Mouse (Mus musculus): ENCODE measurements around the gene Bard1. TPM values are rescaled to one million over a fixed set of nuclear protein-coding genes. Genes with fewer than 3 reads are reported as not detected.
A peak's percentile ranks its signal among the peaks of the same experiment; 100 is the strongest.

Bard1 gene
- polyA plus RNA-seq, 1 experiment from 2014 or later: 2.9 TPM

- Histone ChIP-seq H3K4me1 (ENCODE audit: control insufficient read depth, insufficient read depth, low read length) (no peaks in the 10 kb centered on the region), H3K9me3 (replicated peaks; ENCODE audit: control insufficient read depth, low read length) (no peaks in the 10 kb centered on the region), H3K9ac (replicated peaks; ENCODE audit: low read length) (peak overlapping the region; percentile 79; the same call in 1 of the 2 replicates), H3K27ac (replicated peaks; ENCODE audit: low read depth, low read length) (peak overlapping the region; percentile 73), H3K36me3 (replicated peaks; ENCODE audit: control insufficient read depth, insufficient read depth, low read depth, low read length) (no peaks in the 10 kb centered on the region), H3K27me3 (ENCODE audit: control insufficient read depth, insufficient read depth, low read length) (no peaks in the 10 kb centered on the region), H3K4me2 (ENCODE audit: low read depth, low read length) (peak overlapping the region; percentile 10), H3K4me3 (ENCODE audit: low read depth, low read length) (peak overlapping the region; percentile 77)
- no peak for DNase-seq (ENCODE audit: low spot score)
- 30% methylated on average over 18 of the region's 18 CpGs for WGBS
- ATAC-seq (replicated peaks; ENCODE audit: insufficient number of reproducible peaks, low FRiP score, low TSS enrichment, low read depth): no peak
Observed at GRCm38 (mm10) chr1:71103174-71103864, 373 bp upstream of the Bard1 start.

- 53% methylated on average over 11 of the region's 11 CpGs for WGBS
- no peak for DNase-seq (ENCODE audit: low spot score)
- H3K4me2 ChIP-seq (ENCODE audit: low read depth, low read length): peak overlapping the region; percentile 21
Observed at GRCm38 (mm10) chr1:71101369-71101970, 1.5 kb downstream of the Bard1 start.

GRCm38 (mm10) chr1:71100591-71101368 is 2.2 kb downstream of the Bard1 start:
- WGBS: 72% methylated on average over 5 of the region's 5 CpGs
- Histone ChIP-seq H3K27me3 (ENCODE audit: control insufficient read depth, insufficient read depth, low read length) (no peaks in the 10 kb centered on the region), H3K4me3 (ENCODE audit: low read depth, low read length) (no peak overlapping the region)

More at GRCm38 (mm10) chr1:71101369-71101970, 1.5 kb downstream of the Bard1 start:
- Histone ChIP-seq H3K27ac (replicated peaks; ENCODE audit: low read depth, low read length) (no peak overlapping the region), H3K4me3 (ENCODE audit: low read depth, low read length) (no peak overlapping the region), H3K9me3 (replicated peaks; ENCODE audit: control insufficient read depth, low read length) (no peaks in the 10 kb centered on the region), H3K27me3 (ENCODE audit: control insufficient read depth, insufficient read depth, low read length) (no peaks in the 10 kb centered on the region), H3K36me3 (replicated peaks; ENCODE audit: control insufficient read depth, insufficient read depth, low read depth, low read length) (no peaks in the 10 kb centered on the region), H3K9ac (replicated peaks; ENCODE audit: low read length) (no peak overlapping the region), H3K4me1 (ENCODE audit: control insufficient read depth, insufficient read depth, low read length) (no peaks in the 10 kb centered on the region)
- no peak for ATAC-seq (replicated peaks; ENCODE audit: insufficient number of reproducible peaks, low FRiP score, low TSS enrichment, low read depth)

GRCm38 (mm10) chr1:71099945-71100515 is 2.9 kb downstream of the Bard1 start:
- DNase-seq (ENCODE audit: low spot score) (no peak), ATAC-seq (replicated peaks; ENCODE audit: insufficient number of reproducible peaks, low FRiP score, low TSS enrichment, low read depth) (no peak)
- Histone ChIP-seq H3K36me3 (replicated peaks; ENCODE audit: control insufficient read depth, insufficient read depth, low read depth, low read length) (no peaks in the 10 kb centered on the region), H3K9me3 (replicated peaks; ENCODE audit: control insufficient read depth, low read length) (no peaks in the 10 kb centered on the region), H3K4me3 (ENCODE audit: low read depth, low read length) (no peak overlapping the region), H3K27me3 (ENCODE audit: control insufficient read depth, insufficient read depth, low read length) (no peaks in the 10 kb centered on the region), H3K9ac (replicated peaks; ENCODE audit: low read length) (no peak overlapping the region), H3K4me1 (ENCODE audit: control insufficient read depth, insufficient read depth, low read length) (no peaks in the 10 kb centered on the region), H3K27ac (replicated peaks; ENCODE audit: low read depth, low read length) (no peak overlapping the region), H3K4me2 (ENCODE audit: low read depth, low read length) (no peak overlapping the region)
- WGBS: 51% methylated on average over 3 of the region's 3 CpGs

More at GRCm38 (mm10) chr1:71100591-71101368, 2.2 kb downstream of the Bard1 start:
- no peaks in the 10 kb centered on the region for H3K9me3 ChIP-seq (replicated peaks; ENCODE audit: control insufficient read depth, low read length)
- no peak overlapping the region for H3K27ac ChIP-seq (replicated peaks; ENCODE audit: low read depth, low read length)
- H3K4me1 ChIP-seq (ENCODE audit: control insufficient read depth, insufficient read depth, low read length): no peaks in the 10 kb centered on the region
- DNase-seq (ENCODE audit: low spot score) (no peak), ATAC-seq (replicated peaks; ENCODE audit: insufficient number of reproducible peaks, low FRiP score, low TSS enrichment, low read depth) (no peak)
- no peak overlapping the region for H3K9ac ChIP-seq (replicated peaks; ENCODE audit: low read length)
- no peak overlapping the region for H3K4me2 ChIP-seq (ENCODE audit: low read depth, low read length)
- H3K36me3 ChIP-seq (replicated peaks; ENCODE audit: control insufficient read depth, insufficient read depth, low read depth, low read length): no peaks in the 10 kb centered on the region

- no peak overlapping the region for H3K4me3 ChIP-seq (ENCODE audit: low read depth, low read length)
- no peaks in the 10 kb centered on the region for H3K9me3 ChIP-seq (replicated peaks; ENCODE audit: control insufficient read depth, low read length)
- no peak overlapping the region for H3K9ac ChIP-seq (replicated peaks; ENCODE audit: low read length)
- H3K27ac ChIP-seq (replicated peaks; ENCODE audit: low read depth, low read length): no peak overlapping the region
- 88% methylated on average over 1 of the region's 1 CpGs for WGBS
- no peaks in the 10 kb centered on the region for H3K27me3 ChIP-seq (ENCODE audit: control insufficient read depth, insufficient read depth, low read length)
- no peak overlapping the region for H3K4me2 ChIP-seq (ENCODE audit: low read depth, low read length)
- no peak for DNase-seq (ENCODE audit: low spot score)
- H3K36me3 ChIP-seq (replicated peaks; ENCODE audit: control insufficient read depth, insufficient read depth, low read depth, low read length): no peaks in the 10 kb centered on the region
- no peaks in the 10 kb centered on the region for H3K4me1 ChIP-seq (ENCODE audit: control insufficient read depth, insufficient read depth, low read length)
- no peak for ATAC-seq (replicated peaks; ENCODE audit: insufficient number of reproducible peaks, low FRiP score, low TSS enrichment, low read depth)
Observed at GRCm38 (mm10) chr1:71096031-71096430, 6.9 kb downstream of the Bard1 start.

- H3K4me3 ChIP-seq (ENCODE audit: low read depth, low read length): no peak overlapping the region
- no peaks in the 10 kb centered on the region for H3K27me3 ChIP-seq (ENCODE audit: control insufficient read depth, insufficient read depth, low read length)
- no peak overlapping the region for H3K9ac ChIP-seq (replicated peaks; ENCODE audit: low read length)
- no peak for DNase-seq (ENCODE audit: low spot score)
- H3K9me3 ChIP-seq (replicated peaks; ENCODE audit: control insufficient read depth, low read length): no peaks in the 10 kb centered on the region
- no peaks in the 10 kb centered on the region for H3K4me1 ChIP-seq (ENCODE audit: control insufficient read depth, insufficient read depth, low read length)
- ATAC-seq (replicated peaks; ENCODE audit: insufficient number of reproducible peaks, low FRiP score, low TSS enrichment, low read depth): no peak
- 93% methylated on average over 2 of the region's 2 CpGs for WGBS
- no peak overlapping the region for H3K27ac ChIP-seq (replicated peaks; ENCODE audit: low read depth, low read length)
- no peaks in the 10 kb centered on the region for H3K36me3 ChIP-seq (replicated peaks; ENCODE audit: control insufficient read depth, insufficient read depth, low read depth, low read length)
- H3K4me2 ChIP-seq (ENCODE audit: low read depth, low read length): no peak overlapping the region
Observed at GRCm38 (mm10) chr1:71095211-71095805, 7.6 kb downstream of the Bard1 start.

GRCm38 (mm10) chr1:71075651-71076050 is 27.3 kb downstream of the Bard1 start:
- Histone ChIP-seq H3K36me3 (replicated peaks; ENCODE audit: control insufficient read depth, insufficient read depth, low read depth, low read length) (no peaks in the 10 kb centered on the region), H3K4me2 (ENCODE audit: low read depth, low read length) (no peak overlapping the region), H3K9ac (replicated peaks; ENCODE audit: low read length) (no peak overlapping the region), H3K4me3 (ENCODE audit: low read depth, low read length) (no peak overlapping the region), H3K9me3 (replicated peaks; ENCODE audit: control insufficient read depth, low read length) (no peaks in the 10 kb centered on the region), H3K4me1 (ENCODE audit: control insufficient read depth, insufficient read depth, low read length) (no peaks in the 10 kb centered on the region), H3K27me3 (ENCODE audit: control insufficient read depth, insufficient read depth, low read length) (no peaks in the 10 kb centered on the region), H3K27ac (replicated peaks; ENCODE audit: low read depth, low read length) (no peak overlapping the region)
- ATAC-seq (replicated peaks; ENCODE audit: insufficient number of reproducible peaks, low FRiP score, low TSS enrichment, low read depth): no peak
- 79% methylated on average over 3 of the region's 3 CpGs for WGBS
- no peak for DNase-seq (ENCODE audit: low spot score)
